Mouse (Mus musculus) right cerebral cortex, postnatal 4 days (tissue): ENCODE results near the gene H2-Ab1.

Experiments used
- DNase-seq: peaks from one replicate; pipeline ENCODE4 v3.0.0-alpha.2; 2022

The H2-Ab1 gene

DNA sequence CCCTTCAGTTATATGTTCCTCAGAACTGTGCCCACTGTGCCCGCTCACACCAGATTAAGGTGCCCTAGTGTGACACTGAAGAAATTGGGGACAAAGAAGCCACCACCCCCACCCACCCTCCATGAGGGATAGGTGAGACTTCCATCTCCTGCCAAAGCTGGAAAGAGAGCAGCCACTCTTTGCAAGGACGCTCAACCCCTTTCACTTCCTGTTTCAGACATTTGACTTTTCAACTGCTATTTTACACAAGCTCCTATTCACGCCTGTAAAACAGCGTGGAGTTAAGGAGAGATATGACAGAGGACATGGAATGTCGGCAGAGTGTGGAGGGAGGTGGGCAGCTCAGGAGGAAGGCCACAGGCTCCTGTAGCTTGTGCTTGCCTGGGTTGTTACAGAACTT, 29.0 kb downstream of the H2-Ab1 start:
- no peak for DNase-seq

DNA sequence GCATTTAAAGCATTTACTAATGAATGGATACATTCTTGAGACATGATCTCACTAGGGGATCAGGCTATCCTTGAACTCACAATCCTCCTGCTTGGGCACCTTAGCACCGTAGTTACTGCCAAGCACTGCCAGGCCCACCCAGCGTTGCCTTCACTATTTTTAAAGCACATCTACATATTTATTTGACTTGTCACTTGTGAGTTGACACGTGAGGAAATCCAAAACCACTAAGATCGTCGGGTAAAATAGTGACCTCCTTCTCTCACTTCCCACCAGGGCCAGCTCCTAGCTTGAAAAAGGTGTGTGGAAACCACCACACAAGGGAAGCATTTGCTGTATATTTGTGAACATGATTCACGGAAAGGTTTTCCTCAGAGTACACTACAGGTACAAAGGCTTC, 29.5 kb downstream of the H2-Ab1 start:
- no peak for DNase-seq

DNA sequence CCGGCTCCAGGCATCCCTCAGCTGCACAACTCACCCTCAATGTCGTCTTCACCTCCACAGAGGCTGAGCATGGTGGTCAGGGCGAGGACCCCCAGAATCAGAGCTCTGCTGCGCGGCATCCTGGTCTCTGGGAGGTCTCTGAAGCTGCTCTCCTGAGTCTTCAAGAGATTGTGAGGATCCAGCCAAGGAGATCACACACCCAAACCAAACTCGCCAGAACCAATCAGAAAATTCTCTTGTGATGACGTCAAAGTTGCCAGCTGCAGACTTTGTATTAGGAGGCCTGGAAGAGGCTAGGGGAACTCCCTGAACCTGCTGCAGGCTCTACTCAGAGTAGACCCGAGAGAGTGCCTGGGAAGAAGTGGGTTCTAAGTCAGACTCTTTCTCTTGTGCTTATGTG, 30.2 kb downstream of the H2-Ab1 start, which contains the start of gene H2-Aa:
H2-Aa (minus strand) TSS at position 176 of the 400 bp plus-strand sequence.
- DNase-seq = no peak

DNA sequence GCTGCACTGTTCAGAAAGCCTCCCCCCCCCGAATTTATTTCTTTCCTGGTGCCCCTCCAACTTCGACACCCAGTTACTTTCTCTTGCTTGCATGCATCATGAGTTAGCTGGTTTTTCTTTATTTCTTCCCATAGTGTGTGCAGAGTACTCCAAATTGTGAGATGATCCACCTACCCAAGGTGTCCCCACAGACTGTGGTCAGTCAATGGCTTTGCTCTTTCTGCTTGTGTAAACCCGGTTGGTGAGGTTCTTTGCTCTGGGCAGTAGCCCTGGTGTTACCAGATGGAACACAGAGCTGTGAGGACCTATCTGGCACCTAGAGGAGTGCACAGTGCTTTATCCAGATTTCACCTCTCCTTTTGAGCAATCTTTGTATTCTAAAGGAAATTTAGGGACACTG, 30.6 kb downstream of the H2-Ab1 start:
- no peak for DNase-seq

DNA sequence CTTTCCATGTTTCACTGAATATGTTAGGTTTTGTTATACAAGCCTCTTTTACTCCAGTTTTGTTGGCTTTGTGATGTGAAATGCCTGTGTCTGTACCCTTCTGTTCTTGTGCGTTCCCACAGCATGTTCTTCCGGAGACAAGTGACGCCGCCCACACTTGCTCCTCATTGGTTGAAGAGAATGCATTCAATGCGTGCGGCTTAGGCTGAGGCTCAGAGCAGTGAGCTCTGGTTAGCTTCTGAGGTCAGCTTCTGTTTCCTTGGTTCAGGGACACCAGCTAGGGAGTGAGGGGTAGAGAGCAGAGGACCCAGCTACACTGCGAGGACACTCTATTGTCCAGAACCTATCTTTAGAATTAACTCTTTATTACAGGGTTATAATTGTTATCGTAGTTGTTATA, 34.1 kb downstream of the H2-Ab1 start:
- DNase-seq = peak; percentile 81

DNA sequence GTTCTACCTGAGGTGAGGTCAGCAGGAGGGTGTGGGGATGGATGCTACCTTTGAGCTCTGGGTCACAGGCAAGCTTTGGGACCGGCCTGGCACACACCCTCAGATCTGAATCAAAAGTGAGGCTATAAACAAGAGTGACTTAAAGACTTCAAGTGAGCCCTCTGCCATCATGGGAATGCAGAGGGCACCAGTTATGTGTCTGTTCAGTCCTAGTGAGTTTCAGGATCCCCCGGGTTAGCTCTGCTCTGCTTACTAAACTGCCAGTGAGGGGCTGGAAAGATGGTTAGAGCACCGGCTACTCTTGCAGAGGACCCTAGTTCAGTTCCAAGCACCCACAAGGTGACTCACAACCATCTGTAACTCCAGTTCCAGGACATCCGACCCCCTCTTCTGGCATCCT, 35.1 kb downstream of the H2-Ab1 start:
- DNase-seq = no peak

DNA sequence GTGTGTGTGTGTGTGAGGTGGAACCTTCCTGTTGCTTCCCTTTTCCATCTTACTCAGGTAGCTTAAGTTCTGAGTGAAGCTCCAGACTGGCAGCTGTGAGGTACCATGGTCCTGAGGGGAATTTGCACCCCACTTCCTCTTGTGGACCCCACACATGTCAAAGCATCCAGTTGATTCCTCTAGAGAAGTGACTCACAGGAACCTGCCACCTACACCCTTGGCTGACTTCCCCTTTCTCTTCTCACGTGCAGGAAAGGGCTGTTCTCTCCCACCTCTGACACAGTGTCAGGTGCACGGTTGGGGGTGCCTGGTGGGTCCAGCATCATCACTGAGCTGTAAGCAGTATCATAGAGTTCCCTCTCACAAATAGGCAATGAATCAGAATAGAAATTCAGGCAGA, 36.0 kb downstream of the H2-Ab1 start:
- no peak for DNase-seq

DNA sequence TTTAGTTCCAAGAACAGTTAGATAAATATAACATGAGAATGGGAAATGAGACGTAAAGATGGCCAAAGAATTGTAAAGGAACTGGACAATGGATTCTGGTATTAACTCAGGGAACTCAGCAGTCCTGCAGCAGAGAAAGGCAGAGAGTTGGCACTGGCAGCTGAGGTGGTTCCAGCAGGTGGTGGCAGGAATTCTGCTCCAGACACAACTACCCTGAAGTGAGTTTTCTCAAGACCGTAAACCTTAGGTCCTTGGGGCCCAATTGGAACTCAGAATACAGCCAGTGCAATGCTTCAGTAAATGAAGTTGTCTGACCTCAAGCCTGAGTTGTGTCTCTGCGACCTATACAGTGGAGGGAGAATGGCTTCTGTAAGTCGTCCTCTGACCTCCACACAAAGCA, 36.8 kb downstream of the H2-Ab1 start:
- no peak for DNase-seq

DNA sequence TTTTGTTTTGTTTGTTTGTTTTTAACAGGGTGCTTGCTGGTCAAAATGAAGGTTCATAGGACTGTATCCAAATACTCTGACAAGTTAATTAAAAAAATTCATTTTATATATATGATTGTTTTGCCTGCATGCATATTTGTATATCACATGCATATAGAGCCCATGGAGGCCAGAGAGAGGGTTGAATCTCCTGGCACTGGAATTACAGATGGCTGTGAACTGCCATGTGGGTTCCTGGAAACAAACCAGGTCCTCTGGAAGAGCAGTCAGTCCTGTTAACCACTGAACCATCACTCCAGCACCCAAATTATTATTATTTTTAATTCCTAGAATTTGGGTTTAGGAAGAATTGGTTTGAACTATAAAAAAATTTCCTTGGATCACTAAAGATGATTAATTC, 37.8 kb downstream of the H2-Ab1 start:
- no peak for DNase-seq

DNA sequence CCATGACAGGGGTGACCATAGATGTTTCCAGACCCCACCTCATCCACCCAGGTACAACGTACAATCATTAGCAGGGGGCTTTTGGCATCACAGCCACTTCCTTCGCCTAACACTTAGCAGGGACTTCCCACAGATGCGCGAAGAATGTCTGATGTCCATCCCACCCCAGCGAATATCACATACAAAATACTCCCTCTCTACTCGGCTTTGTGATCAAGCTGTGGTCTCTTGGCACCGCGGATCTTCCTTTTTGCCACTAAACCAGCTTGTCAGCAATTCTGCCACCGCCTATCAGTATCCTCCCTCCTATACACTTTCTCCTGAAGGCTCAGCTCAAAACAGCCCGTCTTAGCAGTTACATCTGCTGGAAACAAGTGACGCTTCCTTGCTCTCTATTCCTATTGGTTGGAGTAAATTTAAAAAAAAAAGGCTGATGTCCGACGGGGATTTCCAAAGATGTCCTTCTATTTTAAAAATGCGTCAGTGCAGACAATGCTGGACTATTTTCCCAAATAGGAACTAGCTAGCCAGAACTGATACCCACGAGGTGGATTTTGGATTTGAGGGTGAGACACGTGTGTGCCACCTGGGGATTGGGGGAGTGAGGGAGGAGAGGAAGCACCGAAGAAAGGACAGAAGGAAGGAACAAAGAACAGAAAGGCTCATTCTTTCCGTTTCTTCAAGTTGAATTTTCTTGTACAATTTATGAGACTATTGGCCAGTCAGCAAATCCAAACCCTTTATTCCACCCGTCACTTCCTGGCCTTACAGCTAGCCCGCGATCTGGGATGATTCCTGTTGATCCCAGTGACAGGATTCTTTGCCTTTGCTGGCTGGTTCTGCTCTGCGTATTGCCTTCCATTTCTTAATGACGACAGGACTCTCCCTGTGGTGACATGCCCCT, 38.7 kb downstream of the H2-Ab1 start:
- peak; percentile 18 for DNase-seq

DNA sequence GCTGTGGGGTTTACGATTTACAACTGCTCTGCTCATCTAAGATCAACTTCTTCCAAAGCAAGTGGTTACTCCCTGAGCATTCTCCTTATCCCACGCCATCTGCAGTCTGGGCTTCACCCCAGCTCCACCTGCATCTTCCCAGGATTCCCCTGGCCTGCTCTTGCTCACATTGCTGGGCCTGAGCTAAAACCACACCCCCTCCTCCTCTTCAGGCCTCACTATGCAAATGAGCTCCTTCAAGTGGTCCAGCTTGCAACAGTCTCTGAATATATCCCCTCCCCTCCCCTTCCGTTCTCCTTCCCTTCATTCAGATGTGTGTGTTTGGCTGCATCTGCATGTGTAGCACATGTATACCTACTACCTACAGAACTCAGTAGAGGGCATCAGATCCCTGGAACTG, 41.9 kb downstream of the H2-Ab1 start:
- DNase-seq = no peak

DNA sequence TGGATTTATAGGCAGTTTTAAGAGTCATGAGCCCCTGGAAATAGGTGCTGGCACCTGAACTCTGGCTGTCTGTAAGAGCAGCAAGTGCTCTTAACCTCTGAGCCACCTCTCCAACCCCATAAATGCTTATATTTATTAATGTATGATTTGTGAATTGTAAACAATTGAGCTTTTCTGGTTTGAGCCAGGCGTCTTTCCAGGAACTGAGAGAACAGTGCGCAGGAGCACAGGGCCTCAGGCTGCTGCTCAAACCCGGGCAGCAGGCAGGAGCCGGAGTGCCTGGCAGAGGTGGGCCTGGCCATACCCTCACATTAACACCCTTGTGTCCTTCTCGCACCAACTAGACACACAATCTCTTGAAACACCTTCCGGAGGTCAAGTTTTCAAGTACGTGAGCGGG, 42.6 kb downstream of the H2-Ab1 start:
- no peak for DNase-seq

DNA sequence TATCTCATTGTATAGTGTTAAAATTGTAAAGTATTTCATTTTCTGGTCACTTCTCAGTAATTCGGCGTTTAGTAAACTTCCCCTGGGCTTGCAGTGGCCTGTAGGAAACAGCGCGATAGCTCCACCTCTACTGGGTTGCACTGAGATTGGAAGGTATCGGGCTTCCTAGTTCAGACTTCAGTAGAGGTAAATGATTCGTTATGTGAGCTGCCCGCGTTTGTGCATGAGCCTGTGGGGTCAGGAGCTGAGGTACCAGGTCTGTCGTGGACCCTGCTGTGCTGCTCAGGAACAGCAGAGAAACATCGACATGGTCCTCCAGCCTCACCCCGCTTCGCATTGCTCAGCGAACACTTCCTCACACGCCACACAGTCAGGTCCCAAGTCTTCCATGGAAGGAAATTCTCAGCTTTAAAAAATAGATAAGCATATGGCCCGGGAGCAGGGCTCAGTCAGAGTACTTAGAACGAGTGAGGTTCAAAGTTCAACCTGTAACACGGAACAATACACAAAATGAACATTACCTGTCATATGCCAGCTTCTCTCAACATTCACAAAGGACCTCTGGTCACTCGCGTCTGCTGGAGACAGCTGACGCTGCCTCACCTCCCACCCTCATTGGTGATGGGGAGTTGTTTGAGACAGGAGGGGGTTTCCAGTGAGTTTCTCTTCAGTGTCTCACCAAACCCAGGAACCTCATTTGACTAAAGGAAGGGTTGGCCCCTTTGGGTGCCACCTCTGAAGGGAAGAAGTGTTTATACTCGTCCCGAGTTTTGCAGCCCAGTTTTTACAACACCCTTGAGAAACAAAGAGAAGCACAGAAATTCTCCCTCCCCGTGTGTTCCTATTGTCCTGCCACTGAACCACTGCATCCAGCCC, 43.4 kb downstream of the H2-Ab1 start:
- no peak for DNase-seq

DNA sequence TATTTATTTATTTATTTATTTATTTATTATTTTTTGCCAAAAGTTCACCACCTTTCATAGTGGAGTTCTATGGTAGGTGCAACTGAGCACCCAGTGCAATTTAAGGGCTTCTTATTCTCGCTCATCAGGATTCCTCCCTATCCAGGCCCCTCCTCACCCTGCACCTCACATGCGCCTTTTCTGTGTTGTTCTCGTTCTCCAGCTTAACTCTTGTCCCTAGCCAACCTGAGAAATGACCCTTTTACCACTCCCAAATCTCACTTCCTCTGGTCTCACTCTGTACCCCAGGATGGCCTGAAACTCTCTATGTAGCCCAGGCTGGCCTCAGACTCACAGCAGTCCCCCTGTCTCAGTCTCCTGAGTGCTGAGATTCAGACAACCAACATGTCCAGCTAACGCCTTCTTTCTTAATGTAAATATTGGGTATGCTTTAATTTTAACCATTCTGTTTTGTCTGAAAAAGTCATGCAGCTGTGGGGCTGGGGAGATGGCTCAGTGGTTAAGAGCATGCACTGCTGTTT, 44.2 kb downstream of the H2-Ab1 start:
- no peak for DNase-seq

DNA sequence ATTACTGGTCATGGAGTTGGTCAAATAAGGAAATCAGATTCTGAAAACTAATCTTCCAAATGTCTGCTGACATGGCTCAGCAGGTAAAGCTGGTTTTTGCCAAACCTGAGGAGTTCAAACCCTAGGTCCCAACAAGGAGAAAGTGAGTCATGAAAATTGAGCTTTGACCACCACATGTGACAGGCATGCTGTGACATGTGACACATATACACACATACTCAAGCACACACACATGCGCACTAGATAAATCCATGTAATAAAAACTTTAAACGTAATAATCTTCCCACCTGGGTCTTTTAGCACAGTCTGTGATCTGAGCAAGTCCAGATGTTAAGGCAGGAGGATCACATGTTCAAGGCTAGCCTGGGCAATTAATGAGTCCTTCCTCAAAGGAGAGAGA, 46.3 kb downstream of the H2-Ab1 start:
- no peak for DNase-seq

DNA sequence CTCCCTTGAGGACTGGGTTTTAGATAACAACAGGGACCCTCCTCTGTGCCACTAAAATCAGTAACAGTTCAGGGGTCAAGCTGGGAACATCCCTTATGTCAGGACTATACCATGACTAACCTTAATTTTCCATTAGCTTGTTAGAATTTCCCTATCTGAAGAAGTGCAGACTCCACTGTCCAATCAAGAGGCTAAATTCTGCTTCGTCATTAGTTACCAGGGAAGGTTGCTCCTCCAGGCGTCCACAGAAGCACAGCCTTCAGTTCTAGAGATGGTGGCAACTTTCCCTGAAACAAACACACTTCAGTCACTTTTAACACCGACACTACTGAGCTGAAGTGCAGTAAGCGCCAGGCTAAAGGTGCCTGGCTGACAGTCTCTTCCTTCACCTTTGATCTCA, 47.3 kb downstream of the H2-Ab1 start:
- DNase-seq = no peak

DNA sequence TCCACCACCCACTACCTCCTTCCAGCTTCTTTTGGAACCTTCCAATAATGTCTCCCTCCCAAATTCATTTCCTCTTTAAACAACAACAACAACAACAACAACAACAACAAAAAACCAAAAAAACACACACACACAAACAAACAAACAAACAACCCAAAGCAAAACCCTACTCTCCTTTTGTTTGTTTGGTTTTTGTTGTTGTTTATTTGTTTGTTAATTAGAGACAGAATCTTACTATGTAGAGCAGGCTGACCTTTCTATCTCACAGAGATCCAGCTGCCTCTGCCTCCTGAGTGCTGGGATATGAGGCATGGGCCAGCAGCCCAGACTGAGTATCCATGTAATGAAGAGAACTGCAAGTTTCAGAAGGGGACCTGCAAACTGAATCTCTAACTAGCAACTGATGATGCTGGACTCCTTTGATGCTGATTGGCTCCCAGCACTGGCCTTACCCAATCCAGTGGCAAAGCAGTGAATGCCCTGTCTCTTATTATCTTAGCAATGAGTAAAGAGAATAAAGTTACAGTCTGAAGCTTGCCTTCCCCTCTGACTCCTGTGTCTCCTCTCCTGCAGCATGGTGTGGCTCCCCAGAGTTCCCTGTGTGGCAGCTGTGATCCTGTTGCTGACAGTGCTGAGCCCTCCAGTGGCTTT, 48.0 kb downstream of the H2-Ab1 start, which contains the start of gene H2-Eb1:
H2-Eb1 (plus strand) TSS at position 488 of the 651 bp plus-strand sequence.
- peak; percentile 77 for DNase-seq

DNA sequence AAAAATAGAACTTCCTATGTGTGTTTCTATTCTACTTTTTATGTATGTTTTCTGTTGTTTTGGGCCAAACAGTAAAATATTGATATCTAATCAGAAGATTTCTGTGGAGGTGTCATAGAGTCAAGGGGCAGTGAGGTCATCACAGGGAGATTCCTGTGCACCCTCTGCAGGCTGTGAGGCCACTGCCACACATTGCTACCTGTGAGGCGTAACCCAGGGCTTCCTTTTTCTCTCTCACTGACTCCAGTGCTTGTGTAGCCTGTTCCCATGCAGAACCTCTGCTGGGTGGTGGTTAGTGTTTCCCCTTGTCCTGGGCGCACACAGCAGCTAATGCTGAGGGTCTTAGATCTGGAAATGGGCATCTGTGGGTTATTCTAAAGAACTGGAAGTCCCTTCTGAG, 48.9 kb downstream of the H2-Ab1 start:
- no peak for DNase-seq

DNA sequence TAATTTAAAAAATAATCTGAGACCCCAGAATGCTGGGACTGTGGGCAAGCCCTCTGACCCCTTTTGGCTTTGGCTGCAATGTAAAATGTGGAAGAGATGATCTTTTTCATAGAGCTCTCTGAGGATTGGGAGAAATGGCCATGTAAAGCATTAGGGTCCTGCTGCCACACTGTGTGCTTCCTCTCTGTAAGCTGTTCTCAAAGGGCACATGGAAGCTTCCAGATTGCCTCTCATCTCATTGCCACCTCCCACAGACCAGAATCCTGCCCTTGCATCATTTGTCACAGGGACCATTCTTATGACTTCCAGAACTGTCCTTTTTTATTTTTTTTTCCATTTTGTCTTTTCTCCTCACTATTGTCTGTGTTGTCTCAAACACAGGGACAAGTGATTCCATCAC, 49.7 kb downstream of the H2-Ab1 start:
- DNase-seq = no peak

DNA sequence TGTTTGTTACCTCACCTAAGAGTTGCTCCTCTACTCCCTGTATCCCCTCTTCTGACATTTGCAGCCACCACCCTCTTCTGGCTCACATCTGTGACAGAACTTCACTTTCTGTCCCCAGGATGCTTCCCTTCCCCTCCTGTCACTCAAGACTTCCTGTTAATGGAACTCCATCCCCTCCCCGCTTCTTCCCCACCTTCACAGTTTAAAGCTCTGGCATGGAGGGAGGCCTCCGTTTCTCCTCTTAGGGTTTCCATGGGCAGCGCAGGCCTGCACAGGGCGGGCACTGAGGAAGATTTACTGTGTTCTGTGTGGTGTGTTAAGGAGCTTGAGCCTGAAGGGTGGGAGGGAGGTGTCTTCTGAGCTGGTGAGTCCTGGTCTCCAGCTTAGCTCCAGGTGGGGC, 50.7 kb downstream of the H2-Ab1 start:
- DNase-seq = no peak

DNA sequence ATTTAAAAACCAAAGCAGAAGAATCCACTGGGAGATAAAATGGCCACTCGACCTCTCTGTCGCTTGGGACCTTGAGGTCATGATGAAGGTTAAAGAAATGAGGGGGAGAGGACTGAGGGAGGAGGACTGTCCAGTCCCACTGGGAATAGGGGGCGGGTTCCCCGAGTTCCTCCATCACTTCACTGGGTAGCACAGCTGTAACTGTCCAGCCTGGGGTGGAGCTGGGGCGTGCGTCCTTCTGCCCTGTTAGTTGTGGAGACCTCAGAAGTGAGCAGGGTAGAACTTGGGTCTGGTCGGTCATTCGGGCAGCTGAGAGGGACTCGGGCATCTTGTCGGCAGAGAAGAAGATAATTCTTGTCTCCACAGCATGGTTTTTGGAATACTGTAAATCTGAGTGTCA, 51.7 kb downstream of the H2-Ab1 start:
- no peak for DNase-seq

DNA sequence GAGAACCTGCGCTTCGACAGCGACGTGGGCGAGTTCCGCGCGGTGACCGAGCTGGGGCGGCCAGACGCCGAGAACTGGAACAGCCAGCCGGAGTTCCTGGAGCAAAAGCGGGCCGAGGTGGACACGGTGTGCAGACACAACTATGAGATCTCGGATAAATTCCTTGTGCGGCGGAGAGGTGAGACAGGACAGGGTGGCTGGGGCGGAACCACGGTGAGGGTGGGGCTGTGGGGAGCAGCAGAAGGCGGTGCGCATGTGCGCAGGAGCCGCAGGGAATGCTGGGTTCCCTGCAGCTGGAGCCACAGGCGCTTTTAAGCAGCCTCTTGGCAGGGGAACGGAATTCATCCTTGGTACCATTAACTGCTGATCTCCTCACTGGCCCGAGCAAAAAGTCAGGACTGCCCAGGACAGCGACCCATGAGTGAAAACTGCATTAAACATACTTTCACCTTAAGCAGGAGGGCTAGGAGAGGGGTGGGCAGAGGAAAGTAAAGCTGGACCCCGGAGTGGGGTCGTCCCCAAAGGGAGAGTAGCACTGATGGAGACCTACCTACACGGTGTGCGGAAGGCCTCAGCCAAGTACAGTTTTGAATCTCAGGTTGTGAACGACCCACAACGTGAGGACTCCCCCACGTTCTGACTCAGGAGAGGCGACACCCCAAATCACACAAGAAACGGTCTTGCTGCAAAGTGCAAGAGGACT, 52.3 kb downstream of the H2-Ab1 start:
- peak; percentile 69 for DNase-seq
